Mouse (Mus musculus): ENCODE data around the gene Msln. TPM values are rescaled to one million over a fixed set of nuclear protein-coding genes. Genes with fewer than 3 reads are reported as not detected.

The Msln gene
- total RNA-seq, 2 experiments from 2014 or later = 1.5 to 4.7 TPM

- intact Hi-C loops (cut with DNase I) = no loop called here
Observed at GRCm38 (mm10) chr17:25732082-25732481, 22.1 kb downstream of the Msln start.

GRCm38 (mm10) chr17:25728009-25728270 lies 26.2 kb downstream of the Msln start:
- no peak for DNase-seq (ENCODE audit: low spot score in 2 of 2)
- intact Hi-C loops (cut with DNase I) = no loop called here

More at GRCm38 (mm10) chr17:25732082-25732481, 22.1 kb downstream of the Msln start:
- peak; percentile 75 to 85 for DNase-seq (ENCODE audit: low spot score in 2 of 2)

- peak; percentile 97 to 98 for DNase-seq (ENCODE audit: low spot score in 2 of 2)
- intact Hi-C loops (cut with DNase I) = no loop called here
Observed at GRCm38 (mm10) chr17:25727265-25728008, 26.7 kb downstream of the Msln start, which contains the start of the genes Chtf18 and Rpusd1. TSS of gene Chtf18 (minus strand) at chr17:25727419. TSS of gene Rpusd1 (plus strand) at chr17:25727670.

- intact Hi-C loops (cut with DNase I) = no loop called here
- DNase-seq (ENCODE audit: low spot score in 2 of 2) = no peak
Observed at GRCm38 (mm10) chr17:25725264-25725663, 28.9 kb downstream of the Msln start.

- no peak for DNase-seq (ENCODE audit: low spot score in 2 of 2)
- intact Hi-C loops (cut with DNase I) = no loop called here
Observed at GRCm38 (mm10) chr17:25723919-25724318, 30.3 kb downstream of the Msln start.

GRCm38 (mm10) chr17:25723470-25723869 lies 30.7 kb downstream of the Msln start:
- intact Hi-C loops (cut with DNase I) = no loop called here
- no peak for DNase-seq (ENCODE audit: low spot score in 2 of 2)

- intact Hi-C loops (cut with DNase I) = no loop called here
- no peak for DNase-seq (ENCODE audit: low spot score in 2 of 2)
Observed at GRCm38 (mm10) chr17:25721476-25721875, 32.7 kb downstream of the Msln start.

GRCm38 (mm10) chr17:25717691-25718090 lies 36.5 kb downstream of the Msln start:
- intact Hi-C loops (cut with DNase I) = no loop called here
- DNase-seq (ENCODE audit: low spot score in 2 of 2) = no peak

GRCm38 (mm10) chr17:25716711-25717637 lies 37.2 kb downstream of the Msln start, which contains the start of gene Gng13:
TSS of gene Gng13 (plus strand) at chr17:25717171.
- intact Hi-C loops (cut with DNase I) = no loop called here
- peak; percentile 58 to 74 for DNase-seq (ENCODE audit: low spot score in 2 of 2)

- DNase-seq (ENCODE audit: low spot score in 2 of 2) = no peak
- intact Hi-C loops (cut with DNase I) = no loop called here
Observed at GRCm38 (mm10) chr17:25716130-25716529, 38.0 kb downstream of the Msln start.

- DNase-seq (ENCODE audit: low spot score in 2 of 2) = no peak
- intact Hi-C loops (cut with DNase I) = no loop called here
Observed at GRCm38 (mm10) chr17:25715627-25716026, 38.6 kb downstream of the Msln start.

GRCm38 (mm10) chr17:25711136-25711535 lies 43.0 kb downstream of the Msln start:
- DNase-seq (ENCODE audit: low spot score in 2 of 2) = no peak
- intact Hi-C loops (cut with DNase I) = no loop called here

- DNase-seq (ENCODE audit: low spot score in 2 of 2) = no peak
- intact Hi-C loops (cut with DNase I) = no loop called here
Observed at GRCm38 (mm10) chr17:25709994-25710393, 44.2 kb downstream of the Msln start.

GRCm38 (mm10) chr17:25700863-25701496 lies 53.2 kb downstream of the Msln start:
- intact Hi-C loops (cut with DNase I) = no loop called here

More at GRCm38 (mm10) chr17:25700863-25701496, 53.2 kb downstream of the Msln start:
- no peak for DNase-seq (ENCODE audit: low spot score in 2 of 2)

Small RNA genes lying within 50 kb of the gene (microRNA-seq; reads per million reads assigned to microRNA genes)
- not detected for gene Gm25083
- gene Mir6966 = 2.8 reads per million, percentile 5 among the genes with 10 or more reads in this experiment

Other genes starting within 250 kb of the Msln start
- 10 to 100 TPM; 42.8 to 65.3 TPM for gene Sox8, start 183.7 kb downstream of the Msln start, total RNA-seq (2021)
- gene Lmf1, start 175.3 kb downstream of the Msln start, total RNA-seq (2021) = 10 to 100 TPM; 22.1 to 26.7 TPM
- 100 to 1,000 TPM; 154 to 195 TPM for gene Gng13, start 37.2 kb downstream of the Msln start, total RNA-seq (2021)
- gene Chtf18, start 27.0 kb downstream of the Msln start, total RNA-seq (2021) = 1 to 10 TPM; 2.9 to 3.7 TPM
- gene Rpusd1, start 26.7 kb downstream of the Msln start, total RNA-seq (2021) = 10 to 100 TPM; 49.5 to 58.9 TPM
- under 1 TPM; 0.35 to 0.39 TPM for gene Mslnl, start 18.3 kb downstream of the Msln start, total RNA-seq (2021)
- 10 to 100 TPM; 29.5 to 42.9 TPM for gene Narfl, start 19.4 kb upstream of the Msln start, total RNA-seq (2021)
- 100 to 1,000 TPM; 114 to 117 TPM for gene Haghl, start 31.3 kb upstream of the Msln start, total RNA-seq (2021)
- gene Ccdc78, start 32.2 kb upstream of the Msln start, total RNA-seq (2021) = not detected
- 10 to 100 TPM; 81.2 to 81.7 TPM for gene Fam173a, start 38.5 kb upstream of the Msln start, total RNA-seq (2021)
- under 1 TPM in 1 of 2 experiments, not detected in 1; 0.52 TPM for gene AC134908.4, start 41.3 kb upstream of the Msln start, total RNA-seq (2021)
- gene Metrn, start 42.8 kb upstream of the Msln start, total RNA-seq (2021) = 10 to 100 TPM; 80.7 to 96.2 TPM
- 100 to 1,000 TPM; 668 to 710 TPM for gene Fbxl16, start 54.7 kb upstream of the Msln start, total RNA-seq (2021)
- 10 to 100 TPM; 23.9 to 26.5 TPM for gene Wdr24, start 69.2 kb upstream of the Msln start, total RNA-seq (2021)
- gene Jmjd8, start 74.5 kb upstream of the Msln start, total RNA-seq (2021) = 10 to 100 TPM; 54.1 to 58.7 TPM
- gene Stub1, start 79.0 kb upstream of the Msln start, total RNA-seq (2021) = 100 to 1,000 TPM; 171 to 188 TPM
- gene Rhbdl1, start 82.9 kb upstream of the Msln start, total RNA-seq (2021) = 10 to 100 TPM; 47.5 to 54.0 TPM
- gene Gm20683, start 87.4 kb upstream of the Msln start, total RNA-seq (2021) = 10 to 100 TPM; 22.0 to 24.9 TPM
- gene Rhot2, start 90.5 kb upstream of the Msln start, total RNA-seq (2021) = 10 to 100 TPM; 73.7 to 86.7 TPM
- 10 to 100 TPM; 21.2 to 36.6 TPM for gene Wdr90, start 107.1 kb upstream of the Msln start, total RNA-seq (2021)
- 10 to 100 TPM; 23.5 to 29.8 TPM for gene Mcrip2, start 114.4 kb upstream of the Msln start, total RNA-seq (2021)
- 10 to 100 TPM; 33.3 to 36.4 TPM for gene Mettl26, start 120.7 kb upstream of the Msln start, total RNA-seq (2021)
- 1 to 10 TPM; 1.4 to 1.5 TPM for gene Wfikkn1, start 126.5 kb upstream of the Msln start, total RNA-seq (2021)
- gene Rab40c, start 165.3 kb upstream of the Msln start, total RNA-seq (2021) = 10 to 100 TPM; 46.1 to 58.0 TPM
- 100 to 1,000 TPM; 106 to 120 TPM for gene Pigq, start 190.6 kb upstream of the Msln start, total RNA-seq (2021)
- gene Nhlrc4, start 190.6 kb upstream of the Msln start, total RNA-seq (2021) = under 1 TPM in 1 of 2 experiments, not detected in 1; 0.30 TPM
- under 1 TPM; 0.41 to 0.59 TPM for gene A930017K11Rik, start 198.2 kb upstream of the Msln start, total RNA-seq (2021)
- gene Capn15, start 231.4 kb upstream of the Msln start, total RNA-seq (2021) = 10 to 100 TPM; 40.8 to 58.4 TPM